Mouse (Mus musculus) hindbrain, embryonic 16.5 days (tissue): ENCODE data around the gene Iqsec1. TPM values are rescaled to one million over a fixed set of nuclear protein-coding genes. Genes with fewer than 3 reads are reported as not detected.

Experiments
- ATAC-seq: fragments of 200-750 bp; cut with Nextera tagmentation; 2 replicates; pipeline ENCODE4 v1.8.0; 2017; ENCODE audit warnings: moderate TSS enrichment, moderate library complexity
- H3K27ac ChIP-seq: fragments of 300-500 bp; sonication (generic); 2 replicates; pipeline ENCODE4 v1.5.1; 2014; ENCODE audit warnings: low read depth, mild to moderate bottlenecking, control low read depth, low read length, moderate library complexity
- H3K27me3 ChIP-seq: fragments of 300-500 bp; sonication (generic); replicated peaks from 2 replicates; pipeline ENCODE4 v1.6.1; 2014; ENCODE audit warnings: low read length; ENCODE audit not compliant: control insufficient read depth, insufficient read depth
- H3K36me3 ChIP-seq: fragments of 300-500 bp; sonication (generic); 2 replicates; pipeline ENCODE4 v1.6.1; 2014; ENCODE audit warnings: mild to moderate bottlenecking, low read length, moderate library complexity, mixed read lengths; ENCODE audit not compliant: control insufficient read depth, insufficient read depth
- H3K4me1 ChIP-seq: fragments of 300-500 bp; sonication (generic); 2 replicates; pipeline ENCODE4 v1.6.1; 2014; ENCODE audit warnings: low read depth, low read length; ENCODE audit not compliant: control insufficient read depth, insufficient read depth
- H3K4me2 ChIP-seq: fragments of 300-500 bp; sonication (generic); 2 replicates; pipeline ENCODE4 v1.6.1; 2014; ENCODE audit warnings: mild to moderate bottlenecking, low read length, control low read depth, moderate library complexity
- H3K4me3 ChIP-seq: fragments of 300-500 bp; sonication (generic); 2 replicates; pipeline ENCODE4 v1.5.1; 2014; ENCODE audit warnings: mild to moderate bottlenecking, low read length, control low read depth, moderate library complexity
- H3K9ac ChIP-seq: fragments of 300-500 bp; sonication (generic); 2 replicates; pipeline ENCODE4 v1.6.1; 2014; ENCODE audit warnings: low read depth, mild to moderate bottlenecking, control low read depth, low read length, moderate library complexity
- H3K9me3 ChIP-seq: fragments of 300-500 bp; sonication (generic); 2 replicates; pipeline ENCODE4 v1.6.1; 2014; ENCODE audit warnings: mild to moderate bottlenecking, low read length, moderate library complexity; ENCODE audit not compliant: control insufficient read depth
- WGBS: fragments of 180-500 bp; shearing (Covaris S2); extraction: QIAGEN DNeasy Blood & Tissue Kit; methylation state at CpG from one replicate; pipeline ENCODE4 v1.1.7; 2014; 5-methylcytosine and 5-hydroxymethylcytosine counted together
- polyA plus RNA-seq: library from polyadenylated mRNA; unstranded; fragments of >200 nt; fragmentation: Nextera tagmentation; extraction: Ambion mirVana; gene quantifications from 2 replicates; pipeline ENCODE4 v1.2.1, GENCODE M21; 2015

The Iqsec1 gene
- polyA plus RNA-seq, 1 experiment from 2014 or later, result 25.8 TPM

GRCm38 (mm10) chr6:90815341-90815740, 173.1 kb downstream of the Iqsec1 start:
- Histone ChIP-seq H3K4me3 (no peak overlapping the region), H3K27ac (no peak overlapping the region), H3K27me3 (no peaks in the 10 kb centered on the region), H3K9me3 (no peaks in the 10 kb centered on the region), H3K9ac (no peak overlapping the region), H3K4me1 (peaks cover 9% of the 10 kb centered on the region), H3K4me2 (no peak overlapping the region), H3K36me3 (no peaks in the 10 kb centered on the region)
- no peak for ATAC-seq
- 73% methylated on average over 3 of the region's 3 CpGs for WGBS

- no peaks in the 10 kb centered on the region for H3K9me3 ChIP-seq
- no peak overlapping the region for H3K9ac ChIP-seq
- 71% methylated on average over 1 of the region's 1 CpGs for WGBS
- no peak overlapping the region for H3K4me3 ChIP-seq
- H3K4me2 ChIP-seq, result no peak overlapping the region
- no peaks in the 10 kb centered on the region for H3K36me3 ChIP-seq
- H3K4me1 ChIP-seq, result peaks cover 22% of the 10 kb centered on the region
- no peak for ATAC-seq
- no peak overlapping the region for H3K27ac ChIP-seq
- H3K27me3 ChIP-seq, result no peaks in the 10 kb centered on the region
Measured at GRCm38 (mm10) chr6:90813526-90813925, 175.0 kb downstream of the Iqsec1 start.

GRCm38 (mm10) chr6:90812584-90812983, 175.9 kb downstream of the Iqsec1 start:
- ATAC-seq, result no peak
- Histone ChIP-seq H3K9me3 (no peaks in the 10 kb centered on the region), H3K4me1 (peaks cover 31% of the 10 kb centered on the region), H3K27me3 (no peaks in the 10 kb centered on the region), H3K4me3 (no peak overlapping the region), H3K9ac (no peak overlapping the region), H3K4me2 (no peak overlapping the region), H3K27ac (no peak overlapping the region), H3K36me3 (no peaks in the 10 kb centered on the region)
- WGBS, result 81% methylated on average over 8 of the region's 8 CpGs

- no peak overlapping the region for H3K4me2 ChIP-seq
- ATAC-seq, result no peak
- no peaks in the 10 kb centered on the region for H3K27me3 ChIP-seq
- no peaks in the 10 kb centered on the region for H3K36me3 ChIP-seq
- no peaks in the 10 kb centered on the region for H3K9me3 ChIP-seq
- H3K27ac ChIP-seq, result no peak overlapping the region
- 65% methylated on average over 3 of the region's 3 CpGs for WGBS
- H3K9ac ChIP-seq, result no peak overlapping the region
- H3K4me1 ChIP-seq, result peaks cover 36% of the 10 kb centered on the region
- no peak overlapping the region for H3K4me3 ChIP-seq
Measured at GRCm38 (mm10) chr6:90812072-90812471, 176.4 kb downstream of the Iqsec1 start.

GRCm38 (mm10) chr6:90810576-90810975, 177.9 kb downstream of the Iqsec1 start:
- WGBS, result 45% methylated on average over 1 of the region's 1 CpGs
- Histone ChIP-seq H3K36me3 (no peaks in the 10 kb centered on the region), H3K4me1 (peaks cover 43% of the 10 kb centered on the region), H3K9ac (peak overlapping the region; percentile 33), H3K4me2 (peak overlapping the region; percentile 73), H3K27ac (no peak overlapping the region; the same call in 1 of the 2 replicates), H3K9me3 (no peaks in the 10 kb centered on the region), H3K4me3 (peak overlapping the region; percentile 48; the same call in 1 of the 2 replicates), H3K27me3 (no peaks in the 10 kb centered on the region)
- no peak for ATAC-seq

GRCm38 (mm10) chr6:90809960-90810362, 178.5 kb downstream of the Iqsec1 start:
- H3K4me1 ChIP-seq, result peaks cover 43% of the 10 kb centered on the region
- ATAC-seq, result peak; percentile 91
- H3K4me3 ChIP-seq, result peak overlapping the region; percentile 48
- no peaks in the 10 kb centered on the region for H3K36me3 ChIP-seq
- no peaks in the 10 kb centered on the region for H3K27me3 ChIP-seq
- peak overlapping the region; percentile 68 for H3K9ac ChIP-seq
- no peaks in the 10 kb centered on the region for H3K9me3 ChIP-seq
- 1% methylated on average over 21 of the region's 22 CpGs for WGBS
- H3K4me2 ChIP-seq, result peak overlapping the region; percentile 73
- peak overlapping the region; percentile 78 for H3K27ac ChIP-seq

- peak overlapping the region; percentile 48 for H3K4me3 ChIP-seq
- H3K4me2 ChIP-seq, result peak overlapping the region; percentile 73
- no peaks in the 10 kb centered on the region for H3K9me3 ChIP-seq
- peak overlapping the region; percentile 78 for H3K27ac ChIP-seq
- H3K36me3 ChIP-seq, result no peaks in the 10 kb centered on the region
- no peaks in the 10 kb centered on the region for H3K27me3 ChIP-seq
- 0 out of 2 replicates have a peak, but pooled peaks have one; percentile 0 for ATAC-seq
- 41% methylated on average over 11 of the region's 11 CpGs for WGBS
- peaks cover 43% of the 10 kb centered on the region for H3K4me1 ChIP-seq
- peak overlapping the region; percentile 68 for H3K9ac ChIP-seq
Measured at GRCm38 (mm10) chr6:90809077-90809840, 179.2 kb downstream of the Iqsec1 start.

- WGBS, result 23% methylated on average over 5 of the region's 5 CpGs
- Histone ChIP-seq H3K9me3 (no peaks in the 10 kb centered on the region), H3K4me2 (peak overlapping the region; percentile 73), H3K4me3 (peak overlapping the region; percentile 48), H3K27ac (peak overlapping the region; percentile 78; the same call in 1 of the 2 replicates), H3K4me1 (peaks cover 45% of the 10 kb centered on the region), H3K9ac (peak overlapping the region; percentile 68; the same call in 1 of the 2 replicates), H3K36me3 (no peaks in the 10 kb centered on the region), H3K27me3 (no peaks in the 10 kb centered on the region)
- ATAC-seq, result no peak
Measured at GRCm38 (mm10) chr6:90808544-90808943, 179.9 kb downstream of the Iqsec1 start.

GRCm38 (mm10) chr6:90808134-90808533, 180.4 kb downstream of the Iqsec1 start:
- Histone ChIP-seq H3K4me2 (peak overlapping the region; percentile 73), H3K9me3 (no peaks in the 10 kb centered on the region), H3K4me3 (peak overlapping the region; percentile 48), H3K27me3 (no peaks in the 10 kb centered on the region), H3K27ac (peak overlapping the region; percentile 41), H3K4me1 (peaks cover 45% of the 10 kb centered on the region), H3K36me3 (no peaks in the 10 kb centered on the region), H3K9ac (peak overlapping the region; percentile 1; the same call in 1 of the 2 replicates)
- 50% methylated on average over 3 of the region's 3 CpGs for WGBS
- ATAC-seq, result no peak
